12 mouse cellular contexts compared by ENCODE assay signal in the genomic region with DNA sequence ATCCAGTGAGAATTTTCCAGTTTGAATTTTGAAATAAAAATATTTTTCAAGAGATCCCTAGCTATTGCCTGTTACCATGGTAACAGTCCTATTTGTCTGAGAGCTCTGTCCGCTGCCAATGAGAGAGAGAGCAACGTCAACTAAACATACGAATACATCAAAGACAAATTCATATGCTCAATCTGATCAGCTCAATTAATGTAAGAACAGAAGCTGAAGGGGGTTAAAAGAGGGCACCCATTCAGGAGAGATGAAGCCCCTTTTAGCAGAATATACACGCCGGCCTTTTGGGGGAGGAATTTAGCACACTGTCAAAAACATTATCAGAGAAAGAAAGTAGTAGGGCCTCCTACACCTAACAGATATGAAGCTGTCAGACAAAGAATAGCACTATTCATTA.
DNase-seq lines count a peak whose midpoint lies in the region; ATAC-seq lines count a peak whose summit lies in the region.
"Had no signal": no experiment of that assay in that cellular context is flagged by ENCODE, and none has a peak within 500 bp of the region (broad histone marks: within the 10 kb centered on the region; RNA-seq: fewer than 3 reads in every experiment).

No protein-coding gene starts in this region.

- no peak overlapping the region for H3K4me2 ChIP-seq in neural tube, embryonic 12.5 days (replicated peaks)
- peak overlapping the region; percentile 45 for H3K4me2 ChIP-seq in forebrain, embryonic 16.5 days (ENCODE audit: low read length)
- no peak overlapping the region for H3K4me2 ChIP-seq in liver, embryonic 12.5 days
- H3K4me2 ChIP-seq: embryonic facial prominence, embryonic 15.5 days; heart, embryonic 13.5 days; limb, embryonic 13.5 days had no signal

- no peak overlapping the region for H3K4me3 ChIP-seq in neural tube, embryonic 12.5 days
- H3K4me3 ChIP-seq in forebrain, embryonic 16.5 days (replicated peaks; ENCODE audit: low read length) = no peak overlapping the region
- no peak overlapping the region for H3K4me3 ChIP-seq in liver, embryonic 12.5 days
- H3K4me3 ChIP-seq: embryonic facial prominence, embryonic 15.5 days; heart, embryonic 13.5 days; limb, embryonic 13.5 days had no signal

- no peak overlapping the region for H3K27ac ChIP-seq in neural tube, embryonic 12.5 days
- H3K27ac ChIP-seq in forebrain, embryonic 16.5 days (ENCODE audit: low read length) = peak overlapping the region; percentile 82
- no peak overlapping the region for H3K27ac ChIP-seq in liver, embryonic 12.5 days
- H3K27ac ChIP-seq: embryonic facial prominence, embryonic 15.5 days; heart, embryonic 13.5 days; limb, embryonic 13.5 days had no signal

- 0 out of 2 replicates have a peak, but pooled peaks cover 3% of the 10 kb centered on the region for H3K4me1 ChIP-seq in neural tube, embryonic 12.5 days
- peaks cover 11% of the 10 kb centered on the region for H3K4me1 ChIP-seq in forebrain, embryonic 16.5 days (replicated peaks; ENCODE audit: control insufficient read depth, insufficient read depth, low read length)
- no peaks in the 10 kb centered on the region for H3K4me1 ChIP-seq in liver, embryonic 12.5 days
- H3K4me1 ChIP-seq: embryonic facial prominence, embryonic 15.5 days; heart, embryonic 13.5 days; limb, embryonic 13.5 days had no signal

- H3K36me3 ChIP-seq in neural tube, embryonic 12.5 days = no peaks in the 10 kb centered on the region
- H3K36me3 ChIP-seq in forebrain, embryonic 16.5 days (ENCODE audit: control insufficient read depth, insufficient read depth) = no peaks in the 10 kb centered on the region
- no peaks in the 10 kb centered on the region for H3K36me3 ChIP-seq in liver, embryonic 12.5 days
- H3K36me3 ChIP-seq: embryonic facial prominence, embryonic 15.5 days; heart, embryonic 13.5 days; limb, embryonic 13.5 days had no signal

- no peak for DNase-seq in neural tube, embryonic 10.5 days (ENCODE audit: extremely low spot score, low spot score)
- DNase-seq in layer of hippocampus, postnatal 14 days (ENCODE audit: low spot score in 2 of 2) = peak; percentile 39 to 65
- peak; percentile 42 for DNase-seq in telencephalon, adult 2 months (ENCODE audit: low read depth, low spot score)
- no peak for DNase-seq in ovary, adult 18-20 months (ENCODE audit: low spot score)
- DNase-seq: kidney, postnatal 4 days had no signal

- WGBS in neural tube, embryonic 12.5 days = 48% methylated on average over 5 of the region's 5 CpGs
- 15% methylated on average over 5 of the region's 5 CpGs for WGBS in forebrain, embryonic 16.5 days
- 68% methylated on average over 5 of the region's 5 CpGs for WGBS in liver, embryonic 12.5 days (ENCODE audit: insufficient replicate concordance)

- H3K9me3 ChIP-seq in neural tube, embryonic 12.5 days = no peaks in the 10 kb centered on the region
- H3K9me3 ChIP-seq in forebrain, embryonic 16.5 days (ENCODE audit: control insufficient read depth, low read length) = no peaks in the 10 kb centered on the region
- H3K9me3 ChIP-seq in liver, embryonic 12.5 days (replicated peaks) = no peaks in the 10 kb centered on the region
- H3K9me3 ChIP-seq: embryonic facial prominence, embryonic 15.5 days; heart, embryonic 13.5 days; limb, embryonic 13.5 days had no signal

- no peak overlapping the region for H3K9ac ChIP-seq in neural tube, embryonic 12.5 days
- H3K9ac ChIP-seq in forebrain, embryonic 16.5 days (replicated peaks; ENCODE audit: low read depth, low read length) = no peak overlapping the region
- no peak overlapping the region for H3K9ac ChIP-seq in liver, embryonic 12.5 days
- H3K9ac ChIP-seq: embryonic facial prominence, embryonic 15.5 days; heart, embryonic 13.5 days; limb, embryonic 13.5 days had no signal

- H3K27me3 ChIP-seq in neural tube, embryonic 12.5 days (replicated peaks) = no peaks in the 10 kb centered on the region
- H3K27me3 ChIP-seq in forebrain, embryonic 16.5 days (replicated peaks; ENCODE audit: control insufficient read depth, insufficient read depth, low read length) = no peaks in the 10 kb centered on the region
- H3K27me3 ChIP-seq in liver, embryonic 12.5 days (replicated peaks) = no peaks in the 10 kb centered on the region
- H3K27me3 ChIP-seq: embryonic facial prominence, embryonic 15.5 days; heart, embryonic 13.5 days; limb, embryonic 13.5 days had no signal

- peak; percentile 30; the same call in 1 of the 2 replicates for ATAC-seq in neural tube, embryonic 12.5 days (ENCODE audit: low FRiP score, low read depth)
- peak; percentile 85 for ATAC-seq in forebrain, embryonic 16.5 days
- ATAC-seq in liver, embryonic 12.5 days = no peak
- ATAC-seq: intestine, postnatal 0 days had no signal

Comparison
In these comparisons a context has a peak if more than half of its experiments do, and no peak if none do; other contexts are left out.
1. DNase-seq: peak in layer of hippocampus, postnatal 14 days (2 of 2) and telencephalon, adult 2 months (single experiment); none in neural tube, embryonic 10.5 days (single experiment) and ovary, adult 18-20 months (single experiment).